Mouse (Mus musculus) lung, adult 2 months (tissue): Measurements from ENCODE around the gene Tpcn2.

ENCODE experiments used
- CTCF ChIP-seq: fragments of 200-500 bp; IDR thresholded peaks from 2 replicates; pipeline ENCODE4 v1.5.1; 2011; ENCODE audit warnings: mild to moderate bottlenecking, low read length, control low read depth; ENCODE audit not compliant: insufficient read depth
- POLR2A ChIP-seq: fragments of 200-500 bp; IDR thresholded peaks from 2 replicates; pipeline ENCODE4 v1.6.1; 2011; ENCODE audit warnings: low read depth, mild to moderate bottlenecking, control low read depth, low read length, borderline replicate concordance; ENCODE audit errors: extremely low read depth

DNA sequence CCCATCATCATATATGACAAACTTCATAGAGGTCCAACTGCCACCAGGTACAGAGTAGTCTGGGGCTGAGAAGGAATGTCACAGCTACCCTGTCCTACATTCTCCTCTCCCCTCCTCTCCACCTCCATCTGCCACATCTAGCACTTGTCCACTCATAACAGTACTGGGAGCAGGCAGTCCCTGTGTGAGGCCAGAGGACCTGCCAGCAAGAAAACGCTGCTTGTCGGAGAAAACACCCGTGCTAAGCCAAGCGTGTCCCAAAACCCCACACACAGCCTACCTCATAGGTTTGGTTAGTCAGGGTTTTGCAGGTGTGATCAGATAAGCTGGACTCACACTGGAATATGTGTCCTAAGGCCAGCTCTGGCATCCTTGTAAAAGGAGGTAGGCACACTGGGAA is 42.9 kb downstream of the Tpcn2 start:
- TF ChIP-seq CTCF (no peak), POLR2A (no peak)
